Mouse (Mus musculus): ENCODE results near the gene Mad1l1.
A peak's percentile ranks its signal among the peaks of the same experiment; 100 is the strongest.

Gene Mad1l1

GRCm38 (mm10) chr5:140324058-140324457 lies 2.7 kb upstream of the Mad1l1 start:
- DNase-seq (ENCODE audit: low spot score), result peak; percentile 55

- DNase-seq (ENCODE audit: low spot score), result peak; percentile 56
Measured at GRCm38 (mm10) chr5:140321756-140322575, 614 bp upstream of the Mad1l1 start.

GRCm38 (mm10) chr5:140316716-140317115 lies 4.6 kb downstream of the Mad1l1 start:
- DNase-seq (ENCODE audit: low spot score), result no peak

- no peak for DNase-seq (ENCODE audit: low spot score)
Measured at GRCm38 (mm10) chr5:140307602-140308001, 13.8 kb downstream of the Mad1l1 start.

GRCm38 (mm10) chr5:140306016-140306415 lies 15.3 kb downstream of the Mad1l1 start:
- no peak for DNase-seq (ENCODE audit: low spot score)

- no peak for DNase-seq (ENCODE audit: low spot score)
Measured at GRCm38 (mm10) chr5:140298291-140298690, 23.1 kb downstream of the Mad1l1 start.

GRCm38 (mm10) chr5:140292152-140292551 lies 29.2 kb downstream of the Mad1l1 start:
- DNase-seq (ENCODE audit: low spot score), result peak; percentile 44

GRCm38 (mm10) chr5:140289161-140289560 lies 32.2 kb downstream of the Mad1l1 start:
- no peak for DNase-seq (ENCODE audit: low spot score)

GRCm38 (mm10) chr5:140288287-140288686 lies 33.1 kb downstream of the Mad1l1 start:
- DNase-seq (ENCODE audit: low spot score), result no peak

DNA sequence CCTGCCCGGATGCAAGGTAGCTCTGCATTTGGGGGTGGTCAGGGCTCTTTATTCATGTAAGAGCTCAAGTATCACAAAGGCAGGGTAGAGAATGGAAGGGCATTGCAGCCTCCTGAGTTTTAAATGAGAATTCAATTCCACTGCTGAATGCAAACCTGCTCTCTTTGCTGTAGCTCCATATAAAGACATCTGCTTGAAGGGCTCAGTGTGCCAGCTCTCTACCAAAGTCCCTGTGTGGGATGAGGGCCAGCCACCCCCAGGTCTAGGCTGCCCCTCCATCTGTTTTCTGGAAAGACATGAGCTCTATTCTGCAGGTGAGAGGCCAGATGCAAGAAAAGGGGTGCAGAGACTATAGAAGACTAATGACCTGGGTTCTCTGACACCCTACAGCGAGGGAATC lies 36.6 kb downstream of the Mad1l1 start:
- no peak for DNase-seq (ENCODE audit: low spot score)

GRCm38 (mm10) chr5:140284011-140284410 lies 37.3 kb downstream of the Mad1l1 start:
- DNase-seq (ENCODE audit: low spot score), result no peak

DNA sequence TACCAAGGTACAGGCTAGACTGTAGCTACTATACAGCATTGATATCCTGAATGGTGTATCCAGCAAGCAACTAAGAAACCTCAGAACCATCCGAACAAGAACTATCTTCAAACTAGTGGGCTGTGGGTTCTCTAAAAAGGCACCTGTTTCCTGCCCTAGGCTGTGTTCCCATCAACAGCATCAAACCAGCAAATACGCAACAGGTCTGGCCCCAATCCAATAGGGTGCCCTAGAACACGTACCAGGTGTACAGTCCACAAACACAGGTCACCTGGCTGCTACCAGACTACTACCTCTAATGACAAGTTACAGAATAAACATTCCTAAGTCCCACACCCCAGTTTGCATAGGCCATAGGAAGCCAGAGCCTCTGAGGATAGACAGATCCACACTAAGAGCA lies 38.5 kb downstream of the Mad1l1 start:
- no peak for DNase-seq (ENCODE audit: low spot score)

DNA sequence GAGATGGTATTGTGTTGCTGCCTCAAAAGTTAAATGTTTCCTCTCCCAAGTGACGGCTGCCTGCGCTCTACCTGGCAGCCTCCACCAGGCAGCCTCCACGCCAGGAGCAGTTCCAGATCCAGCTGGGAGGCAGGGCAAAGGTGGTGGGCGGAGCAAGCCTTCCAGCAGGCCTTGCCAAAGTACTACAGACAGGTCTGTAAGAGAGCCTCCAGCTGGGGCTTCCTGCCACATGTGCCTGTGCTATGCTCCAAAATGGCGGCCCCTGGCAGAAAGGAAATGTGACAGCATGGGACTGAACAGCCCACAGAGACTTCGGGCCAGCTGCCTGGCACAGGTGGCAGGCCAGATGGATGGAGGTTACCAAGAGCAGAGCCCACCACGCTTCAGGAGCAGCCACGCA lies 39.0 kb downstream of the Mad1l1 start:
- no peak for DNase-seq (ENCODE audit: low spot score)

DNA sequence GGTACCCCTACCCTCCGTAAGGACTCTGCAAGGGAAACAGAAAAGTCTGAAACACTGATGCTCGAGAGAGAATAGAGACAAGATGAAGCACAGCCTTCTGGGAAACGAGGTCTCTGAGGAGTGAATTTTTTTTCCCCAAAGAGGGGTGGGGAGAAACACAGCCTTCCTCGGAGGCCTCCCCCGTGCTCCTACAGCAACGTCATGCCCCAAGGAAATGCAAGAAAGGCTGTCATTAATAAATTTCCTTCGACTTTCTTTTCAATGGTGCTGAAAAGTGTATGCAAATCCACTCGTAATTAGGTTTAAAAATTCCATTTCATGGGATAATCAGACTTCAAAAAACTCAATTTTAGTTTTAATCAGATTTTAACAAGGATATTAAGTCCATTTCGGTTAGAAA lies 41.1 kb downstream of the Mad1l1 start:
- DNase-seq (ENCODE audit: low spot score), result no peak

DNA sequence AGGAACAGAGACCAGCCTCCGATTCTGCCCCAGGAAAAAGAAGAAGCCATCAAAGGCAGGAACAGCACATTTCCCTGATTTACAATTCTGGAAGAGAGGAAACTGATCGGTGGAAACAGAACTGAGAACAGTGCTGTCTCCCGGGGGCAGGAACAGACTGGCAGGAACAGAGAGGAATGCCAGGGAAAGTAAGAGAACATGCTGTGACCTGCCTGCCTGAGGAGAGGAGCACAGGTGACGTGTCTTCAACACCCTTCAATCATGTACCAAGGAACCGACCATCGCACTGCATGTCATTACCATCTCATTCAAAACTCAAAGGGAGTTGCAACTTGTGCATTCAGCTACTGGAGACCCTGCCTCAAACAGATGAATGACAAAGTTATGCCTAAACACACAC lies 44.6 kb downstream of the Mad1l1 start:
- DNase-seq (ENCODE audit: low spot score), result no peak

DNA sequence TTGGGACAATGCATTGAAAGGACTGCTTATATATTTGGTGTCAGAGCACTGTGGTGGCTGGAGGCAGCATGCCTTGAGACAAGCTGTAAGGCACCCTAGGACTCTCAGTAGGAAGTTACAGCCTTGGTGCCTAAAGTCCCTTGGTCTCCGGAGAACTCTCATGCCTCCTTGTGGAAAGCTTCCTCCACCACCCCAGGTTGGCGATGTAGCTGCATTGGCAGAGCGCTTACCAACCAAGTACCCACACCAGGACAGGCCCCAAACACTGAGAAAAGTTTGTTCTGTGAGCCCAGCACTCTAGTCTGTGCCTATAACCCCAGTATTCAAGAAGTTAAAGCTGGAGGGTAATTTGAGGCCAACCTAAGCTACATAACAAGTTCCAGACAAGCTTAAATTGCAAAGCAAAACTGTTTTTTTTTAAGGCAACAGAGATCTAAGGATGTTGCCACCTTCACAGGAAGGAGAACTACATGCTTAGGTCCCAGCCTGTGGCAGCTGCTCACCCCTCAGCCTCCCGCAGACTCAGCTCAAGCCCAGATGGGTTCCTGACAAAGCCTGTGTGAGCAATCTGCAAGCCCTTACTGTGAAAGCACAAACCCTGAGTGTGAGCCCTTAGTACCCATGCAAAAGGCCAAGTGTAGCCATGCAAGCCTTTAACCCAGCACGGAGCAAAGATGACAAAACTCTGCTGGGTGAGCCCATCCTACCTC lies 50.2 kb downstream of the Mad1l1 start:
- DNase-seq (ENCODE audit: low spot score), result no peak

- no peak for DNase-seq (ENCODE audit: low spot score)
Measured at GRCm38 (mm10) chr5:140268396-140268795, 53.0 kb downstream of the Mad1l1 start.

GRCm38 (mm10) chr5:140267061-140267460 lies 54.3 kb downstream of the Mad1l1 start:
- no peak for DNase-seq (ENCODE audit: low spot score)

GRCm38 (mm10) chr5:140264825-140265575 lies 56.4 kb downstream of the Mad1l1 start:
- DNase-seq (ENCODE audit: low spot score), result no peak

GRCm38 (mm10) chr5:140263754-140264749 lies 57.3 kb downstream of the Mad1l1 start:
- DNase-seq (ENCODE audit: low spot score), result no peak

DNA sequence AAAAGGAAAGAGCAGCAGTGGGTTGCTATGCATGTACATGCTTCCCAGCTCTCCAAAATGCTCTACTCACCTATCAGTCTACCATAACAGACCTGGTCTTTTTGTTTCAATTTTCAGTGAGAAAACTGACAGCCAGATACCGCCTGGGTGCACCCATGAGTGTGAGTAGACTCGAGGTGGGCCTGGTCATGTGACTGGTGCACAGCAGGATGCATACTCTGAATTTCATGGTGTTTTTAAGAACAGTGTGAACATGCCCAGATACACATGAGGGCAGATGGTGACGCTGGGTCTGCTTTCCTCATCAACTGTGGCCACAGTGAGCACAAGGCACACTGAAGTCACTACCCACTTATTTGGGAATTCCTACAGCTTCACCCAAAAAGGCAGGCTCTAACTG lies 59.0 kb downstream of the Mad1l1 start:
- no peak for DNase-seq (ENCODE audit: low spot score)
